Mouse (Mus musculus): ENCODE results near the gene Ppcdc. TPM values are rescaled to one million over a fixed set of nuclear protein-coding genes. Genes with fewer than 3 reads are reported as not detected.

The Ppcdc gene
- polyA plus RNA-seq, 3 experiments from 2014 or later, result 65.2 to 228 (median 153) TPM

DNA sequence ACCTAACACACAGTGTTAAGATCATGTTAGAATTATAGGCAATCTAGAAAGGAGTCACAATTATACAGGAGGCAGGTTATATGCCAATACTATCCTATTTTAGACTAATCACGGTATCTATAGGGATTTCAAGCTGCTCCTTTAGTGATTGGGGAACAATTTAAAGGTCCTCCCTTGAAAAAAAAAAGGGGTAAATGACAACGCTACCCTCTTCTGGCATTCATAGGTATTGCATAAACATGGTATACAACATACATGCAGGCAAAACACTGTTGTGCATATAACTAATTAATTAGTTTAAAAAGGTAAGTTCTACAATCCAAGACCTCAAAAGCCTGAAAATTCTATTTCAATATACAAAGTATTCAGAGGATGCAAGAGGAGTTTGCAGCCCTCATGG is 88.6 kb downstream of the Ppcdc start:
- no peak for ATAC-seq

DNA sequence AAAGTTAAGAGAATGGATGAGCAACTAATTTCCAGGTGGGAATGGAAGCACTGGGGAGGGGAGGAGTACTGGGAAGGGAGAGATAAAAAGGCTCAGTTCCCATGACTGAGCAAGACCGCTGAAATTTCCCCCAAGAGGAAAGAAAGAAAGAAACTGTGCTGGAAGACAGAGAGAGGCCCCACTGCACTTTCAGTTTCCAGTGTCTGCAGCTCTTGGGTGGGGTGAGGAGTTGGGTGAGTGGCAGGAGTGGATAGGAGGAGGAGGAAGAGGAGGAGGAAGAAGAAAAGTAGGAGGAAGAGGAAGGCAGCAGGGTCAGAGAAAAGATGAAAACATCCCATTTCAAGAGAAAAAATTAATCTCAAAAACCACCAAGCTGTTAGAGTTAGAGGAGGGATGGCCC is 94.0 kb downstream of the Ppcdc start:
- ATAC-seq, result no peak

DNA sequence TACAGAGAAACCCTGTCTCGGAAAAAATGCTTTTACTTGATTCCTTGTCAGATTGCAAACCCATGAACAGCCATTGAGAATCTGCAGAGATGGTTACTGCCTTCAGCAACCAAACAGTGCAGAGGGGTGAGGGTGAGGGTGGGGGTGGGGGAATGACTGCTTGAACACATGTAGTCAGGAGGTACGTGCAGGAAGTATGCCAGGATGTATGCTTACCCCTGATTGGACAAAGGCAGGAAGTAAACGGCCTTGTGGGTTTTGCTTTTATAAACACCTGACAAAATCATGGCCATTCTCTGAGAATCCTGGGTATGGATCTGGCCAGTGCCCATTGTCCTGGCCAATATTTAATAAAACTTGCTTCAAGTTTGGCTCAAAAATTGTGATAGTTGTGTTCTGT is 96.2 kb downstream of the Ppcdc start:
- ATAC-seq, result peak; percentile 38

DNA sequence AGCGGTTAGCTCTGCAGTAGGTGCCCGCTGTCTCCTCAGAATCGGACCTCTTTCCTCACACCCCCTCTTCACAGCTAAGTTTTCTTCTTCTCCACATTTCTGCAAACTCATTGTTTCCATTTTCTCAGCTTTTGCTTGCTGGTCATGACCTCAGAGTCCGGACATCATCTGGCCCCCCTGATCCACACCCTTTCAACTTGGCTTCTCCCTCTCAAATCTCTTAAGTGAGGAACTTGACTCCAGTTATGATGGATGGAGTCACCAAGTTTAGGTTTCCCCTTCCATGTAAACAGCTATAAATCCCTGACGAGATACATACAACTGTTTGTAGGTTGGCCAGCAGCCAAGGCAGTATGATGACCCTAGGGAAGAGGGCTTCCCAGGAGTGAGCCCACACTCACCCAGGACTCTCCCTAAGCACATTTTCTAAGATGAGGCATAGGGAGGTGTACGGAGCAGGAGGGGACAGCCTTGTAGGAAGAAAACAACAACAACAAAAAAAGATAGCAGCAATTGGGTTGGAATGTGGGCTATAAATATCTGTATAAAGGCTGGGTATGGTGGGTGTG is 96.9 kb downstream of the Ppcdc start:
- no peak for ATAC-seq

DNA sequence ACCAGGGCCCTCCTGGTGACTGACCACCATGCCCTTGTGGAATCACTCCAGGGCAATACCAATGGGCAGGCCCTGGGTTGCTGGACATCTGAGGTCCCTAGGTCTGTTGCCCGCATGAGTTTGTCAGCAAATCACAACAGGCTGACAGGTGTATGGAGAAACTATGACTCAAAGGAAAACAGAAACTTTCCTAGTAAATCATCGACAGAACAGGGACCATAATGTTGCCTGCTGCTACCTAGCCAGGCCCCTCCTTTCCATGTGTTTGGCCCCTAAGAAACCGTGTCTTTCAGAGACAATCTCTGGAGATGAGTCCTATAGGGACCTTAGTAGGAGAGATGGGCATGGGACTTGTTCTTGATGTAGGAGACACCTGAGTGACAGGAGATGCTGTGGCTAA is 97.7 kb downstream of the Ppcdc start:
- ATAC-seq, result no peak

DNA sequence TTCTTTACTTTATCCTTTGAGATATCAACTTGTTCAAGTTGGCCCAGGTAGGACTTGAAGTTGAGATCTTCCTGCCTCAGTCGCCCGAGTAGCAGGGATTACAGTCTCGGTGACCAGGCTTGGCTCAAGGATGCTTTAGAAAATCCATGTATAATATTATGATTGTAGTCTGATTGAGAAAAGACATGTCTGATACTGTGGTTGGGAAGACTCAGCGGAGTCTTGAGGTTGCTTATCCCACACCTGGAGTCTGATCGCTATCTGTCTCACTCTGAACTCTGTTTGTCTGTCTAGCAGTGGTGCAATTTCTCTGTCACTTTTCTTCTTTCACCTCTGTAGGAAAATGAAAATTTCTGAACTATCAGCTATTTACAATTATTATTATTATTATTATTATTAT is 99.6 kb downstream of the Ppcdc start:
- ATAC-seq, result no peak

DNA sequence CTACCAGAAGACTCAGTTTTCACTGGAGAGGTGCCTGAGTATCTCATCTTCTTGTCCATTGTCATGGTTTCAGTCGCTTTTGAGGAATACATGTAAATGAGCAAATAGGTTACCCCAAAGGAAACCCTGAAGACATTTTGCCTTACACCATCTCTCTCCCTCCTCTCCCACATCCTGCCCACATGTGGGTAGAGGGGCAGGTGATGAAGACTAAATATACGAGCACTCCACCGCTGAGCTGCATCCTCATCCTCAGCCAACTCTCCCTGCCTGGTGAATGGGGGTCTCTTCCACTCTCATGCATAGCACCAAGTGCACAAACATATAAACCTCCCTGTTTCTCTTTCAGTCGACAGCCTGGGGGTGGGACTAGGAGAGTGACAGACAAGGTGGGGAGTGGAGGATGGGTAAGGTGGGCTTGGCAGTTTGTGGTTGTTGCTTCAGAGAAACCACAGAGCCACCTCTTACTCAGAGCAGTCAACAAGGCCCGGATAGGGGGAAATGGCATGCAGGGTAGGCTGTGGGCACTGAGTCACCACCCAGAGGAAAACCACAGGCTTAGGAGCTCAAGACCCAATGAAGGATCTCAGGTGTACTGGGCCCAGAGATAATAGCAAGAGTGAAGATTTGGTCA is 100.2 kb downstream of the Ppcdc start:
- peak; percentile 84 for ATAC-seq

DNA sequence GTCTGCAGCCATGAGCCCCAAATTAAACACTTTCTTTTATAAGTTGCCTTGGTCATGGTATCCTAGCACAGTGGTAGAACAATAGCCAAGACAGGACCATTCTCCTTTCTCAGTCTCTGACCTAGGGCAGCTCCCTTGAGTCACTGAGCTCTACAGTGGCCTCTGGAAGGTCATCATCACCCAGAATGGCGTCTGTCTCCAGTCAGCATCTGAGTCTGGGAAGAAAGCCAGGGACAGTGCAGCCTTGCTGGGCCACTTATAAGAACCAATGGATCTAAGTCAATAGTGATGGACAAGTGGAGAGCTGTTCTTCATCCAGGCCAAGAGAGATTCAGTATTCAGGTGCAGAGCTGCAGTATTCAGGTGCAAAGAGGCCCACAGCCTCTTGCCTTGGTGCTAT is 101.2 kb downstream of the Ppcdc start:
- ATAC-seq, result no peak

Other genes starting within 250 kb of the Ppcdc start
- gene Trcg1, start 203.6 kb downstream of the Ppcdc start, polyA plus RNA-seq (2017; shearing (Covaris generic)), result not detected
- 10 to 100 TPM; 15.1 to 27.5 (median 19.5) TPM for gene 1700017B05Rik, start 177.5 kb downstream of the Ppcdc start, polyA plus RNA-seq (2017; shearing (Covaris generic))
- gene Scamp5, start 27.9 kb upstream of the Ppcdc start, polyA plus RNA-seq (2017; shearing (Covaris generic)), result not detected
- gene Rpp25, start 63.9 kb upstream of the Ppcdc start, polyA plus RNA-seq (2017; shearing (Covaris generic)), result not detected
- gene Cox5a, start 81.2 kb upstream of the Ppcdc start, polyA plus RNA-seq (2017; shearing (Covaris generic)), result 100 to 1,000 TPM; 223 to 469 (median 223) TPM
- gene Fam219b, start 97.4 kb upstream of the Ppcdc start, polyA plus RNA-seq (2017; shearing (Covaris generic)), result 10 to 100 TPM; 19.6 to 40.2 (median 32.7) TPM
- 10 to 100 TPM; 14.3 to 16.0 (median 14.7) TPM for gene Mpi, start 112.6 kb upstream of the Ppcdc start, polyA plus RNA-seq (2017; shearing (Covaris generic))
- 10 to 100 TPM; 81.3 to 95.1 (median 84.9) TPM for gene Scamp2, start 120.8 kb upstream of the Ppcdc start, polyA plus RNA-seq (2017; shearing (Covaris generic))
- 10 to 100 TPM; 31.1 to 35.4 (median 32.0) TPM for gene Ulk3, start 149.3 kb upstream of the Ppcdc start, polyA plus RNA-seq (2017; shearing (Covaris generic))
- gene Cplx3, start 166.2 kb upstream of the Ppcdc start, polyA plus RNA-seq (2017; shearing (Covaris generic)), result not detected
- gene Lman1l, start 180.7 kb upstream of the Ppcdc start, polyA plus RNA-seq (2017; shearing (Covaris generic)), result under 1 TPM; 0.23 to 0.97 (median 0.40) TPM
- gene Csk, start 213.5 kb upstream of the Ppcdc start, polyA plus RNA-seq (2017; shearing (Covaris generic)), result 100 to 1,000 TPM; 113 to 133 (median 122) TPM
- not detected for gene Cyp1a2, start 243.6 kb upstream of the Ppcdc start, polyA plus RNA-seq (2017; shearing (Covaris generic))
- under 1 TPM in 2 of 3 experiments, not detected in 1; 0.21 TPM for gene Cyp1a1, start 247.8 kb upstream of the Ppcdc start, polyA plus RNA-seq (2017; shearing (Covaris generic))